Mouse (Mus musculus) forebrain, embryonic 14.5 days (tissue): ENCODE measurements around the gene Ybx3. TPM values are rescaled to one million over a fixed set of nuclear protein-coding genes. Genes with fewer than 3 reads are reported as not detected.

Experiments used
- ATAC-seq: fragments of 200-750 bp; cut with Nextera tagmentation; 2 replicates; pipeline ENCODE4 v1.8.0; 2017; ENCODE audit warnings: mild to moderate bottlenecking, moderate library complexity
- DNase-seq: peaks from one replicate; pipeline ENCODE4 v3.0.0-alpha.2; 2015; ENCODE audit warnings: low spot score
- H3K27ac ChIP-seq: fragments of 300-500 bp; sonication (generic); 2 replicates; pipeline ENCODE4 v1.5.1; 2014; ENCODE audit warnings: low read depth, mild to moderate bottlenecking, control low read depth, low read length, moderate library complexity
- H3K27me3 ChIP-seq: fragments of 300-500 bp; sonication (generic); replicated peaks from 2 replicates; pipeline ENCODE4 v1.6.1; 2014; ENCODE audit warnings: low read length, control low read depth, mixed read lengths; ENCODE audit not compliant: control insufficient read depth, insufficient read depth
- H3K36me3 ChIP-seq: fragments of 300-500 bp; sonication (generic); 2 replicates; pipeline ENCODE4 v1.6.1; 2014; ENCODE audit warnings: low read length, control low read depth; ENCODE audit not compliant: control insufficient read depth, insufficient read depth
- H3K4me1 ChIP-seq: fragments of 300-500 bp; sonication (generic); 2 replicates; pipeline ENCODE4 v1.6.1; 2014; ENCODE audit warnings: antibody characterized with exemption, low read length, control low read depth; ENCODE audit not compliant: control insufficient read depth, insufficient read depth
- H3K4me2 ChIP-seq: fragments of 300-500 bp; sonication (generic); 2 replicates; pipeline ENCODE4 v1.6.1; 2014; ENCODE audit warnings: mild to moderate bottlenecking, control low read depth, low read length
- H3K4me3 ChIP-seq: fragments of 300-500 bp; sonication (generic); 2 replicates; pipeline ENCODE4 v1.5.1; 2014; ENCODE audit warnings: low read depth, low read length, control low read depth
- H3K9ac ChIP-seq: fragments of 300-500 bp; sonication (generic); 2 replicates; pipeline ENCODE4 v1.6.1; 2014; ENCODE audit warnings: mild to moderate bottlenecking, low read length, control low read depth, moderate library complexity
- H3K9me3 ChIP-seq: fragments of 300-500 bp; sonication (generic); replicated peaks from 2 replicates; pipeline ENCODE4 v1.6.1; 2016; ENCODE audit warnings: low read length, control low read depth, mixed read lengths; ENCODE audit not compliant: control insufficient read depth
- WGBS: fragments of 180-500 bp; shearing (Covaris S2); extraction: QIAGEN DNeasy Blood & Tissue Kit; methylation state at CpG from one replicate; pipeline ENCODE4 v1.1.7; 2014; 5-methylcytosine and 5-hydroxymethylcytosine counted together
- polyA plus RNA-seq: library from polyadenylated mRNA; unstranded; fragments of >200 nt; fragmentation: Nextera tagmentation; extraction: Ambion mirVana; gene quantifications from 2 replicates; pipeline ENCODE4 v1.2.1, GENCODE M21; 2014

The Ybx3 gene
- polyA plus RNA-seq, 1 experiment from 2014 or later, result 26.7 TPM

DNA sequence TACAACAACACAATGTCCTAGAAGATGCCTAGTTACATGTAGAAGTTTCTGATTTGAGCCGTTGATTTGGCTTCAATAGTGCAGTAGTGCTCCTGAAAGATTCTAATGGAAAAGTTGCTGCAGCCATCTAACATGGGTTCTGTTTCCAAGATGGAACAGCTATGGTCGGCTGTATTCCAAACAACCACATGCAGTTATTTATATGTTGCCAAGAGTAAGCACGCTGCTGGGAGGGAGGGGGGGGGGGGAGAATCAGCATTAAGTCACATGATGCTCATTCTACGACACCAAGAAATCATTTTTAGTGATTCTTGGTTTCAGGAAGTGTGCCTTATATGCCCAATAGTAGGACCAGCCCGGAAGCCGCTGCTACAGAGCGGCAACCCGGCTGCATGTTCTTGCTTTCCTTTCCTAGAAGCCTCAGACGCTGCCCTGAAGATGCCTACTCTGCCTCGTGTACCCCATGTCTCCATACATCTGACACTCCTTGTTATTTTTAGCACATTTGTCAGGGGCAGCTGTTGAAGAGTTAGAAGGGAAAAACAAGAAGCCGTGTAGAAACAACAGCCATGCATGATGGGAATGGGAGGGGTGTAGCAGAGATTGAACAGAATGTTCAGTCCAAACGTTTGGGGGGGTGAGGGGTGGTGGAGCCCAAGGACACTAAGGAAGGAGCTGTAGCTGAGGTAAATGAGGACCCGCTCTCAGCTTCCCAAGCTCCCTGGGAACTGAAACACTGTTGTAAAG lies 13.5 kb downstream of the Ybx3 start:
- Histone ChIP-seq H3K27me3 (no peaks in the 10 kb centered on the region), H3K27ac (peak overlapping the region; percentile 44; the same call in 1 of the 2 replicates), H3K36me3 (peaks cover 51% of the 10 kb centered on the region), H3K9ac (no peak overlapping the region), H3K4me2 (no peak overlapping the region), H3K9me3 (no peaks in the 10 kb centered on the region), H3K4me1 (no peaks in the 10 kb centered on the region), H3K4me3 (no peak overlapping the region)
- DNase-seq (peak; percentile 21), ATAC-seq (no peak; the same call in 1 of the 2 replicates)
- WGBS, result 82% methylated on average over 13 of the region's 13 CpGs

DNA sequence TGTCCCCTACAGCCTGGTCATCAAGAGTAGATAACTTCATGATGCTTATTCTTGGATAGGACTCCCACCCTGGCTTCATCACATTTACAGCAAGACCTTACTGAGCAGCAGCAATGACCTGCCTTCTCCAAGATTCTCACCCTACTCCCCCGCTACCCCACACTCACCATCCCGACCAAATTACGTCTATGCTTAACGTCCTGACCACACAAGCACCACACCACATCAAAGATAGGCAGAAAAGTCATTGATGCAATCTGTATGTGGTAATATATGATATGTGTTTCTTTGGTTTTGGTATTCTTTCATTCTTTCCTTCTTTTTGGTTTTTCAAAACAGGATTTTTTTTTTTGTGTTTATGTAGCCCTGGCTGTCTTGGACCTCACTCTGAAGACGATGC lies 15.1 kb downstream of the Ybx3 start:
- H3K36me3 ChIP-seq, result peaks cover 41% of the 10 kb centered on the region

DNA sequence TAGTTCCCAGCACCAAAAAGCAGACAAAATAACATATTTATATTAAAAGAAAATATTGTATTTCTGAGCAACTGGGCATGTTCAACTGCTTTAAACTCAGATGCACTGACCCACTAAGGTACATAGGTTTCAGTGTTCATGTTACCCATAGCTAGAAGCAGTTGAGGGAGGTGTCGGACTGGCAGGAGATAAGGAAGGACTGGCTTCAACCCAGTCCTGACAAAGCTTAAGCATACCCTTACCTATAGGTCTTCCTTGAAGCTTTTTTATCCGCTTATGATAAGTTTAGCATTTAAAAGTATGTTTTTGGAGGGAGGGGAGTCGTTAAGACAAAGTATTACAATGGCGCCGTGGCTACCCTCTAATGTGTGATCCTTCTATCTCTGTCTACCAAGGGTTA lies 17.5 kb downstream of the Ybx3 start:
- no peak overlapping the region for H3K4me3 ChIP-seq
- H3K9ac ChIP-seq, result no peak overlapping the region
- 92% methylated on average over 5 of the region's 5 CpGs for WGBS
- ATAC-seq, result no peak
- no peaks in the 10 kb centered on the region for H3K27me3 ChIP-seq
- no peaks in the 10 kb centered on the region for H3K4me1 ChIP-seq
- H3K27ac ChIP-seq, result no peak overlapping the region
- H3K36me3 ChIP-seq, result peaks cover 40% of the 10 kb centered on the region
- no peak for DNase-seq
- H3K9me3 ChIP-seq, result no peaks in the 10 kb centered on the region
- no peak overlapping the region for H3K4me2 ChIP-seq

More for the DNA sequence above, 15.1 kb downstream of the Ybx3 start:
- WGBS, result 91% methylated on average over 5 of the region's 5 CpGs
- DNase-seq (no peak), ATAC-seq (no peak)
- no peaks in the 10 kb centered on the region for H3K27me3 ChIP-seq
- no peaks in the 10 kb centered on the region for H3K9me3 ChIP-seq
- no peak overlapping the region for H3K27ac ChIP-seq
- H3K4me2 ChIP-seq, result no peak overlapping the region
- H3K4me1 ChIP-seq, result no peaks in the 10 kb centered on the region
- no peak overlapping the region for H3K9ac ChIP-seq
- H3K4me3 ChIP-seq, result no peak overlapping the region

DNA sequence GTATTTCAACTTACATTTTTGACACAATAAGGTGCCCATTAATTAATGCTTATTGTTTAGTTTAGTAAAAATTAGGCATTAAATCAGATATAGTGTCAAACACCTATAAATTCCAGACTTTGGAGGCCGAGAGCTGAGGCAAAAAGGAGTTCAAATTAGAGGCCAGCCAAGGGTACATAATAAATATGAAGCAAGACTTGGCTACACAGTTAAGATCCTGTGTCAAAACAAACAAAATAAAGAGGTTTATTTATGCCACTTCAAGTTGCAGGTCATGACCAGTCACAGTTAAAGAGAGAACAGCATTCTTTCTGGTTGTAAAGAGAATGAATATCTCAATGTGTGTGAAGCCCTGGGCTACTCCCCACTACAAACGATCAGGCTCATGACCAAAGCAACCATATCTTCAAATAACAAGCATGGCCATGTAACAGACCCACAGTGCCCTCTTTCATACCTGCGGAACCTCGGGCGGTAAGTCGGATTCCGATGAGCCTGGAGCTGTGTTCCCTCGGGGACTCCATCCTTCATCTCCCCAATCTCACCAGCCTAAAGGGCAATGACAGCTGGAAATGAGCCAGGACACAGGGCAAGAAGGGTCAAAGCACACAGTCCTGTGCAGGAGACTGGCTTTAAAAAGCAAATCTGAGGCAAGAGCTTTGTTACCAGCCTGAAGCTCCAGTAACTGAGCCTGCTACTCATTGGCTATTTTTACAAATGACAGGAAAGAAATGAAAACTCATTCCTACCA lies 18.2 kb downstream of the Ybx3 start:
- ATAC-seq (no peak), DNase-seq (no peak)
- no peaks in the 10 kb centered on the region for H3K4me1 ChIP-seq
- H3K4me2 ChIP-seq, result no peak overlapping the region
- H3K36me3 ChIP-seq, result peaks cover 42% of the 10 kb centered on the region
- no peak overlapping the region for H3K27ac ChIP-seq
- H3K9me3 ChIP-seq, result no peaks in the 10 kb centered on the region
- 92% methylated on average over 8 of the region's 8 CpGs for WGBS
- H3K27me3 ChIP-seq, result no peaks in the 10 kb centered on the region
- no peak overlapping the region for H3K4me3 ChIP-seq
- H3K9ac ChIP-seq, result no peak overlapping the region

DNA sequence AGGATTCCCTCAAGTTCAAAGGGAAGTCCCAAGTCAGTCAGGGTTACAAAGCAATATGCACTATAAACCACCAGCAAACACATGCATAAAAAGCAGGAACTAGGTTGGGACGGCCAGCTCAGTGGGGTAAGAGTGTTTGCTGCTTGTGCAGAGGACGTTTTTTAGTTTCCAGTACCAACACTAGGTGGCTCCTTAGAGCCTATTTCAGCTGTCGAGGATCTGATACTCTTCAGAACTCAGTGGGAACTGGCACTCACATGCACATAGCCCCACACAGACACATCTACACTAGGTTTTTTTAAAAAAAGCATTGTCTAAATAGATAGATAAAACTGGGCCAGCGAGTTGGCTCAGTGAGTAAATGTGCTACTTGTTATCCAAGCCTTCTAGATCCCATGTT lies 21.2 kb downstream of the Ybx3 start:
- peak; percentile 65 for DNase-seq
- H3K4me3 ChIP-seq, result no peak overlapping the region
- H3K4me2 ChIP-seq, result no peak overlapping the region
- H3K9me3 ChIP-seq, result no peaks in the 10 kb centered on the region
- ATAC-seq, result peak; percentile 67; the same call in 1 of the 2 replicates
- no peak overlapping the region for H3K27ac ChIP-seq
- peaks cover 47% of the 10 kb centered on the region for H3K36me3 ChIP-seq
- no peaks in the 10 kb centered on the region for H3K4me1 ChIP-seq
- WGBS, result 43% methylated on average over 4 of the region's 4 CpGs
- H3K27me3 ChIP-seq, result no peaks in the 10 kb centered on the region
- H3K9ac ChIP-seq, result no peak overlapping the region

DNA sequence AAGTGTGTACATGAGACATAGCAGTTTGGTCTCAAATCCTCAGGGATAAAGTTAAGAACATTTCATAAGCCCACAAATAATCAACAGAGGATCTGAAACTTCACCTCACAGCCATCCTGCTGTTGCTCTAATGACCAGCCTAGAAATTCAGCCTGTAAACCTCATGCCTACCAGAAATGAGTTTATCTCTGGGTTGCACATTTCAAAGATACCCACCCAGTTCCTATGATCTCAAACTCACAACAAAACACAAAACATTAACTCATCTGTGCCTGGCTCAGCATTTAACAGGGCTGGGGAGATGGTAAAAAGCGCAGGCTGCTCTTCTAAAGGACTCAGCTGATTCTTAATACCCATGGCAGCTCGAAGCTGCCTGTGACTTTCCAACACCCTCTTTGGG lies 23.9 kb downstream of the Ybx3 start:
- H3K36me3 ChIP-seq, result peaks cover 35% of the 10 kb centered on the region
- no peaks in the 10 kb centered on the region for H3K9me3 ChIP-seq
- no peak overlapping the region for H3K9ac ChIP-seq
- DNase-seq, result no peak
- 91% methylated on average over 2 of the region's 2 CpGs for WGBS
- no peaks in the 10 kb centered on the region for H3K27me3 ChIP-seq
- H3K4me1 ChIP-seq, result no peaks in the 10 kb centered on the region
- no peak for ATAC-seq
- no peak overlapping the region for H3K4me2 ChIP-seq
- H3K27ac ChIP-seq, result no peak overlapping the region
- no peak overlapping the region for H3K4me3 ChIP-seq

DNA sequence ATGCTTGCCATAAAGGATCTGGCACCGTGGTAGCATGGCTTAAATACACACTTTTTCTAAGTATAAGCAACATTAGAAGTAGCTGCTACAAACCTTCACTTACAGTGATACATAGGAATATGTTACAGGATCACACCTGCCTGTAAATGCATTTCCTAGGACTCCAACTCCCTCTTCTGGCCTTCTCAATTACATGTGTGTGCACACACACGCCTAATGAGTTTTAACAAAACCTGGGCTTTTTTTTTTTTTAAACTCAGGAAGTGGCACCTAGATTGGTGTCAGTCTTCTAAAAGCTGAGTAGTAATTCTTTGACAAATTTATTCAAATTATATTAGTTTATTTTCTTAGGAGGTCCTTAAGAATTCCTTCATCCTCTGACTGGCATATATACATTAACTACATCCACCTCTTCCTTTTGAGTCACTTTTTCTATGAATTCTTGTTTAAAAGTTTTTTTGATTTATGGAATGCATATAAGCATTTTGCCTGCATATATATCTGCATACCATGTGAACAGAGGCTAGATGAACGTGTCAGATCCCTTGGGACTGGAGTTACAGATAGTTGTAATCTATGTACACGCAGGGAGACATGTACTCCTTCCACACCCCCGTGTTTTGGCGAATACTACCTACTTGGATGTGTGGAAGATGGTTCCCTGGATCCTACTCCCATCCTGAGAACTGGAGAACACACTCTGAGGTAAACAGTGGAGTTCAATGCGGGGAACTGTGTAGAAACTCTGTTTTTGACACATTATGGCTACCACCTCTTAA lies 25.1 kb downstream of the Ybx3 start:
- WGBS, result 84% methylated on average over 7 of the region's 7 CpGs
- H3K4me1 ChIP-seq, result no peaks in the 10 kb centered on the region
- no peak overlapping the region for H3K9ac ChIP-seq
- no peak overlapping the region for H3K27ac ChIP-seq
- peaks cover 33% of the 10 kb centered on the region for H3K36me3 ChIP-seq
- no peak overlapping the region for H3K4me3 ChIP-seq
- ATAC-seq, result no peak
- H3K4me2 ChIP-seq, result no peak overlapping the region
- no peaks in the 10 kb centered on the region for H3K9me3 ChIP-seq
- no peak for DNase-seq
- no peaks in the 10 kb centered on the region for H3K27me3 ChIP-seq

DNA sequence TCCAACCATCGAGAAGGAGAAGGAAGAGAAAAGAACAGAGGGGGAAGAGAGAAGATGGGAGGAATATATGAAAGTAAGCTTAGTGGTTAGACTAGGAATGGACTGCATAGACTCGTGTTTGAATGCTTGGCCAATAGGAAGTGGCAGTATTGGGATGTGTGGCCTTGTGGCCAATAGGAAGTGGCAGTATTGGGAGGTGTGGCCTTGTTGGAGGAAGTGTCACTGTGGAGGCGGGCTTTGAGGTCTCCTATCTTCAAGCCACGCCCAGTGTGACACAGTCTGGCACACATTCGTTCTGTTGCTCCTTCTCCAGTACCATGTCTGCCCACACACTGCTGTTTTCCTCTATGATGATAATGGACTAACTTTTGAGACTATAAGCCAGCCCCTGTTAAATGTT lies 27.6 kb downstream of the Ybx3 start:
- DNase-seq, result no peak
- Histone ChIP-seq H3K27me3 (no peaks in the 10 kb centered on the region), H3K9ac (no peak overlapping the region), H3K4me2 (no peak overlapping the region), H3K36me3 (peaks cover 16% of the 10 kb centered on the region), H3K4me3 (no peak overlapping the region), H3K9me3 (no peaks in the 10 kb centered on the region), H3K27ac (no peak overlapping the region), H3K4me1 (no peaks in the 10 kb centered on the region)
- 73% methylated on average over 5 of the region's 5 CpGs for WGBS
- ATAC-seq, result no peak
